10 mouse cellular contexts compared by ENCODE assay signal in the genomic region with DNA sequence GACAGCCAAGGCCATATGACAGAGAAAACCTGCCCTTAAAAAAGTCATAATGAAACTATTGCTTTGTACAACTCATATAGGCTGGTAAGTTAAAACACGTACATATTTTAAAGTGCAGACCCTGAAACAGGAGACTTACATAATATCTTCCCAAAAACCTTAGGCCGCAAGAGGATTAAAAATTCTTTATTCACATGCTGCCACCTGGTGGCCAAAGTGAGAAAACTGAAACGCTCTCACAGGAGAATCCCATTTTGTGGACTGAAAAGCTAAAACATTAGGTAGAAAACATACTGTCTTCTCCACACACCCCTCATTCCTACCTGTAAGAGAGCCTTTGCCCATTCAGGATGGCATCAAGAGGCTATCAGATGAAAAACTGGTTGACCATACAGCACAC. TPM values are rescaled to one million over a fixed set of nuclear protein-coding genes. Genes with fewer than 3 reads are reported as not detected.
DNase-seq lines count a peak whose midpoint lies in the region; ATAC-seq lines count a peak whose summit lies in the region.
"Had no signal": no experiment of that assay in that cellular context is flagged by ENCODE, and none has a peak within 500 bp of the region (broad histone marks: within the 10 kb centered on the region; RNA-seq: fewer than 3 reads in every experiment).

No protein-coding gene starts in this region.

- H3K27ac ChIP-seq in intestine, embryonic 14.5 days (ENCODE audit: low read depth), result no peak overlapping the region
- H3K27ac ChIP-seq in intestine, embryonic 16.5 days (ENCODE audit: low read length), result no peak overlapping the region
- H3K27ac ChIP-seq: embryonic facial prominence, embryonic 12.5 days; macrophage had no signal

- no peaks in the 10 kb centered on the region for H3K4me1 ChIP-seq in intestine, embryonic 14.5 days (replicated peaks; ENCODE audit: control insufficient read depth, insufficient read depth, low read length)
- H3K4me1 ChIP-seq in intestine, embryonic 16.5 days (ENCODE audit: control insufficient read depth, insufficient read depth, low read length), result 0 out of 2 replicates have a peak, but pooled peaks cover 1% of the 10 kb centered on the region

- H3K36me3 ChIP-seq in intestine, embryonic 14.5 days (ENCODE audit: control insufficient read depth, insufficient read depth, low read length), result peaks cover 18% of the 10 kb centered on the region
- H3K36me3 ChIP-seq in intestine, embryonic 16.5 days (ENCODE audit: control insufficient read depth, insufficient read depth, low read length), result no peaks in the 10 kb centered on the region

- H3K9me3 ChIP-seq in intestine, embryonic 14.5 days (ENCODE audit: control insufficient read depth, low read length), result no peaks in the 10 kb centered on the region
- H3K9me3 ChIP-seq in intestine, embryonic 16.5 days (ENCODE audit: control insufficient read depth, low read length), result no peaks in the 10 kb centered on the region
- H3K9me3 ChIP-seq: embryonic facial prominence, embryonic 12.5 days had no signal

- H3K27me3 ChIP-seq in intestine, embryonic 14.5 days (replicated peaks; ENCODE audit: control insufficient read depth, insufficient read depth, low read length), result no peaks in the 10 kb centered on the region
- no peaks in the 10 kb centered on the region for H3K27me3 ChIP-seq in intestine, embryonic 16.5 days (replicated peaks; ENCODE audit: control insufficient read depth, insufficient read depth, low read length)
- H3K27me3 ChIP-seq: embryonic facial prominence, embryonic 12.5 days had no signal

- no peak overlapping the region for H3K9ac ChIP-seq in intestine, embryonic 14.5 days (ENCODE audit: low read length)
- no peak overlapping the region for H3K9ac ChIP-seq in intestine, embryonic 16.5 days (ENCODE audit: low read depth, low read length)
- H3K9ac ChIP-seq: embryonic facial prominence, embryonic 12.5 days had no signal

- ATAC-seq in intestine, embryonic 14.5 days (replicated peaks; ENCODE audit: low FRiP score, low TSS enrichment, low read depth), result no peak
- no peak for ATAC-seq in intestine, embryonic 16.5 days
- 0 out of 4 replicates have a peak, but pooled peaks have one; percentile 13 to 36 for ATAC-seq in hematopoietic stem cell, adult 5-6 weeks (replicated peaks in 1 of 2; ENCODE audit: insufficient read depth in 1 of 2, low FRiP score in 2 of 2, low TSS enrichment in 1 of 2, low read depth in 1 of 2, poor library complexity in 2 of 2, severe bottlenecking in 2 of 2)
- ATAC-seq in monocyte, adult 5-6 weeks (replicated peaks; ENCODE audit: insufficient number of reproducible peaks, low FRiP score, low TSS enrichment, poor library complexity, severe bottlenecking), result no peak

- DNase-seq in intestine, embryonic 14.5 days (ENCODE audit: low spot score), result peak; percentile 81
- peak; percentile 24 for DNase-seq in Muller cell, postnatal 12 days (ENCODE audit: inconsistent ontology term)
- DNase-seq in cerebellum, postnatal 10 days, result peak; percentile 79 to 85
- peak; percentile 53 for DNase-seq in left cerebral cortex, adult 11 months (ENCODE audit: low spot score)
- DNase-seq in naive thymus-derived CD4-positive, alpha-beta T cell, adult 2 months (ENCODE audit: low read depth), result peak; percentile 68

- no peak overlapping the region for H3K4me3 ChIP-seq in intestine, embryonic 14.5 days (ENCODE audit: low read depth, low read length)
- H3K4me3 ChIP-seq in intestine, embryonic 16.5 days (ENCODE audit: low read length), result no peak overlapping the region
- H3K4me3 ChIP-seq: embryonic facial prominence, embryonic 12.5 days had no signal

- 21% methylated on average over 3 of the region's 3 CpGs for WGBS in intestine, embryonic 14.5 days
- 16% methylated on average over 3 of the region's 3 CpGs for WGBS in intestine, embryonic 16.5 days

- no peak overlapping the region for H3K4me2 ChIP-seq in intestine, embryonic 14.5 days (ENCODE audit: low read length)
- H3K4me2 ChIP-seq in intestine, embryonic 16.5 days (ENCODE audit: low read depth, low read length), result no peak overlapping the region
- H3K4me2 ChIP-seq: embryonic facial prominence, embryonic 12.5 days had no signal

RNA-seq across cellular contexts. Expression of a gene that starts 21.1 kb away (rescaled TPM):
- 24.3 and 27.3 TPM in 2 replicates for polyA plus RNA-seq in intestine, embryonic 14.5 days (2014; fragmentation: Nextera tagmentation; extraction: Ambion mirVana)
- 21.7 and 22.3 TPM in 2 replicates for polyA plus RNA-seq in intestine, embryonic 16.5 days (2015; fragmentation: Nextera tagmentation; extraction: Ambion mirVana)
- total RNA-seq in hematopoietic stem cell, adult 5-6 weeks (2017), result 11.6 and 12.6 TPM in 2 replicates
- total RNA-seq in monocyte, adult 5-6 weeks (2017), result 5.2 to 14.7 TPM (median 5.3 TPM) in 3 replicates

RNA-seq across cellular contexts. Expression of a gene that starts 40.0 kb away (rescaled TPM):
- polyA plus RNA-seq in intestine, embryonic 14.5 days (2014; fragmentation: Nextera tagmentation; extraction: Ambion mirVana), result 338 and 347 TPM in 2 replicates
- 295 and 316 TPM in 2 replicates for polyA plus RNA-seq in intestine, embryonic 16.5 days (2015; fragmentation: Nextera tagmentation; extraction: Ambion mirVana)
- total RNA-seq in hematopoietic stem cell, adult 5-6 weeks (2017), result 405 and 607 TPM in 2 replicates
- 358 to 846 TPM (median 373 TPM) in 3 replicates for total RNA-seq in monocyte, adult 5-6 weeks (2017)

Comparison
In these comparisons a context has a peak if more than half of its experiments do, and no peak if none do; other contexts are left out.
1. ATAC-seq: peak in hematopoietic stem cell, adult 5-6 weeks (2 of 2); none in intestine, embryonic 14.5 days (single experiment), intestine, embryonic 16.5 days (single experiment) and monocyte, adult 5-6 weeks (single experiment).
2. DNase-seq: peak in every context shown above with its lines; median percentile 82 in cerebellum, postnatal 10 days; 81 in intestine, embryonic 14.5 days; 68 in naive thymus-derived CD4-positive, alpha-beta T cell, adult 2 months; 53 in left cerebral cortex, adult 11 months; 24 in Muller cell, postnatal 12 days.